Mouse (Mus musculus) thymus, adult 2 months (tissue): ENCODE results near the gene Tecr.

Source experiments
- CTCF ChIP-seq: fragments of 200-500 bp; IDR thresholded peaks from 2 replicates; pipeline ENCODE4 v1.5.1; 2012; ENCODE audit warnings: mild to moderate bottlenecking, control low read depth, low read length, moderate library complexity, borderline replicate concordance; ENCODE audit not compliant: control insufficient read depth, poor library complexity, insufficient read depth; ENCODE audit errors: extremely low read depth
- POLR2A ChIP-seq: fragments of 200-500 bp; IDR thresholded peaks from 2 replicates; pipeline ENCODE4 v1.6.1; 2012; ENCODE audit warnings: mild to moderate bottlenecking, low read length, control low read depth, moderate library complexity; ENCODE audit not compliant: control insufficient read depth, poor library complexity, insufficient read depth; ENCODE audit errors: extremely low read depth

- TF ChIP-seq CTCF (no peak), POLR2A (no peak)
Observed at GRCm38 (mm10) chr8:83616625-83617024, 8.9 kb upstream of the Tecr start.
